Comparison of ENCODE assay signal across 13 mouse cellular contexts in the genomic region with DNA sequence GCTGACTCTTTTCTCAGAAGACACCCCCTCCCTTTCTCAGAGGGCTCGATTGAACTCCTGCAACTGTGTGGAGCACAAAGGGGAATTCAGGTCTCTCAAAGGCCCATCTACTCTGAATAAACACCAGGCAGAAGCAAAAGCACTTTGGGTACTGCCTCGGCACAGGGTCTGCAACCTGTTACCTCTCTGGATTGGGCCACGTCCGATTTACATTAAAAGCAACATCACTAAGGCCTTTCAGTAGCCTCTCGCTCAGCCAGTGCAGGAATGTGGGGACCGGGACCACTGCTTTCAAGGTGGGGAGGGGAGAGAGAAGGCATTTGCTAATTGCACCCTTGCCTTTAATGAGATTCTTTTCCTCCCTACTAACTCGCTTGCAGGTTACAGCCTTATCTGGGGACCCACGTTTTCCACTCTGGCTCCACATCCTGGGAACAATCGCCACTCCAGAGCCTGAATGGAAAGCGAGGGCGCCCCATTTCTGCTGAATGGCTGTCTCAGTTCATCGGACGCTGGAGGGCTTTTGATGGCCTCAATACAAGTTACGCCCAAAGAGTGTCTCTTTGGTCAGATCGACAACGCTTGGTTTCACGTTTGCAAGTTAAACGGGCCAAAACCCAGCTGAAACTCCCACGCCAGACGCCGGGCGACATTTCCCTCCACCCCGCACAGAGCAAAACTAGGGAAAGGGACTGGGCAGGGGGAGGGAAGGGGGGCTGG. TPM values are rescaled to one million over a fixed set of nuclear protein-coding genes. Genes with fewer than 3 reads are reported as not detected.
DNase-seq lines count a peak whose midpoint lies in the region; ATAC-seq and TF ChIP-seq lines count a peak whose summit lies in the region.
"Had no signal": no experiment of that assay in that cellular context is flagged by ENCODE, and none has a peak within 500 bp of the region (broad histone marks: within the 10 kb centered on the region; RNA-seq: fewer than 3 reads in every experiment).

No protein-coding gene starts in this region.

- WGBS in heart, postnatal 0 days, result 4% methylated on average over 23 of the region's 23 CpGs
- under 1% methylated on average over 23 of the region's 23 CpGs for WGBS in forebrain, embryonic 16.5 days
- under 1% methylated on average over 23 of the region's 23 CpGs for WGBS in midbrain, embryonic 13.5 days
- 3% methylated on average over 23 of the region's 23 CpGs for WGBS in liver, embryonic 11.5 days

- peaks cover 95% of the 10 kb centered on the region for H3K27me3 ChIP-seq in heart, postnatal 0 days (ENCODE audit: control insufficient read depth, insufficient read depth, low read length)
- peaks cover 68% of the 10 kb centered on the region for H3K27me3 ChIP-seq in forebrain, embryonic 16.5 days (replicated peaks; ENCODE audit: control insufficient read depth, insufficient read depth, low read length)
- peaks cover 99% of the 10 kb centered on the region for H3K27me3 ChIP-seq in midbrain, embryonic 13.5 days
- peaks cover 95% of the 10 kb centered on the region for H3K27me3 ChIP-seq in liver, embryonic 11.5 days (replicated peaks; ENCODE audit: control insufficient read depth, insufficient read depth, low read length)

- H3K36me3 ChIP-seq in heart, postnatal 0 days (replicated peaks; ENCODE audit: control insufficient read depth, insufficient read depth, low read length), result no peaks in the 10 kb centered on the region
- H3K36me3 ChIP-seq in forebrain, embryonic 16.5 days (ENCODE audit: control insufficient read depth, insufficient read depth), result no peaks in the 10 kb centered on the region
- no peaks in the 10 kb centered on the region for H3K36me3 ChIP-seq in midbrain, embryonic 13.5 days
- H3K36me3 ChIP-seq in liver, embryonic 11.5 days (ENCODE audit: control insufficient read depth, insufficient read depth, low read length), result no peaks in the 10 kb centered on the region

- no peak for ATAC-seq in heart, postnatal 0 days (ENCODE audit: insufficient read depth, low read depth)
- no peak for ATAC-seq in forebrain, embryonic 16.5 days
- no peak for ATAC-seq in midbrain, embryonic 13.5 days
- no peak for ATAC-seq in liver, embryonic 11.5 days (replicated peaks; ENCODE audit: low FRiP score)
- ATAC-seq: CD4-positive, CD25-positive, alpha-beta regulatory T cell, adult 4 months; intestine, postnatal 0 days had no signal

- TF ChIP-seq CTCF in heart, postnatal 0 days (IDR thresholded peaks at IDR 0.05; ENCODE audit: low read depth), result no peak
- no peak for TF ChIP-seq CTCF in brain, embryonic 14.5 days (IDR thresholded peaks at IDR 0.05; ENCODE audit: borderline replicate concordance, extremely low read depth, insufficient read depth, insufficient read length)

- intact Hi-C loops in heart, postnatal 14 days (cut with DNase I), result no loop called here

- peaks cover 5% of the 10 kb centered on the region; the same call in 1 of the 2 replicates for H3K4me1 ChIP-seq in heart, postnatal 0 days (ENCODE audit: control insufficient read depth, insufficient read depth)
- H3K4me1 ChIP-seq in forebrain, embryonic 16.5 days (replicated peaks; ENCODE audit: control insufficient read depth, insufficient read depth, low read length), result peaks cover 37% of the 10 kb centered on the region
- H3K4me1 ChIP-seq in midbrain, embryonic 13.5 days (replicated peaks), result peaks cover 55% of the 10 kb centered on the region
- H3K4me1 ChIP-seq in liver, embryonic 11.5 days (replicated peaks; ENCODE audit: control insufficient read depth, insufficient read depth, low read length), result peaks cover 3% of the 10 kb centered on the region; the same call in 1 of the 2 replicates

- no peak for TF ChIP-seq EP300 in heart, postnatal 0 days (IDR thresholded peaks at IDR 0.05; ENCODE audit: low read depth)

- TF ChIP-seq POLR2A in brain, embryonic 14.5 days (IDR thresholded peaks at IDR 0.05; ENCODE audit: borderline replicate concordance, extremely low read depth, insufficient read depth, insufficient read length, poor library complexity, severe bottlenecking), result no peak

- no peak overlapping the region for H3K27ac ChIP-seq in heart, postnatal 0 days (ENCODE audit: low read depth)
- no peak overlapping the region for H3K27ac ChIP-seq in forebrain, embryonic 16.5 days (ENCODE audit: low read length)
- no peak overlapping the region for H3K27ac ChIP-seq in midbrain, embryonic 13.5 days
- no peak overlapping the region for H3K27ac ChIP-seq in liver, embryonic 11.5 days (ENCODE audit: low read depth, low read length)

- peak overlapping the region; percentile 7; the same call in 1 of the 2 replicates for H3K4me3 ChIP-seq in heart, postnatal 0 days (ENCODE audit: low read depth, low read length)
- peak overlapping the region; percentile 8; the same call in 1 of the 2 replicates for H3K4me3 ChIP-seq in forebrain, embryonic 16.5 days (replicated peaks; ENCODE audit: low read length)
- no peak overlapping the region for H3K4me3 ChIP-seq in midbrain, embryonic 13.5 days (replicated peaks)
- H3K4me3 ChIP-seq in liver, embryonic 11.5 days (ENCODE audit: low read depth, low read length), result no peak overlapping the region

- H3K4me2 ChIP-seq in heart, postnatal 0 days (ENCODE audit: low read depth, low read length), result no peak overlapping the region
- H3K4me2 ChIP-seq in forebrain, embryonic 16.5 days (ENCODE audit: low read length), result peak overlapping the region; percentile 33; the same call in 1 of the 2 replicates
- peak overlapping the region; percentile 26 for H3K4me2 ChIP-seq in midbrain, embryonic 13.5 days (replicated peaks)
- H3K4me2 ChIP-seq in liver, embryonic 11.5 days, result no peak overlapping the region

- no peak for DNase-seq in heart, postnatal 0 days (ENCODE audit: low spot score)
- no peak for DNase-seq in heart, postnatal 14 days
- DNase-seq in brain, embryonic 14.5 days (ENCODE audit: low read depth), result peak; percentile 77
- DNase-seq in spleen, adult 12 weeks (ENCODE audit: low spot score), result no peak
- no peak for DNase-seq in right cerebral cortex, postnatal 36 days (ENCODE audit: low spot score in 2 of 2)
- DNase-seq in liver, embryonic 11.5 days (ENCODE audit: low spot score), result no peak
- DNase-seq: adrenal gland, postnatal 10 days; cerebellum, adult 8-10 months had no signal

- H3K9ac ChIP-seq in heart, postnatal 0 days (replicated peaks; ENCODE audit: low read depth, low read length), result no peak overlapping the region
- H3K9ac ChIP-seq in forebrain, embryonic 16.5 days (replicated peaks; ENCODE audit: low read depth, low read length), result no peak overlapping the region
- H3K9ac ChIP-seq in midbrain, embryonic 13.5 days (replicated peaks), result no peak overlapping the region
- H3K9ac ChIP-seq in liver, embryonic 11.5 days (ENCODE audit: low read depth, low read length), result no peak overlapping the region

- H3K9me3 ChIP-seq in heart, postnatal 0 days (replicated peaks; ENCODE audit: control insufficient read depth, low read length), result no peaks in the 10 kb centered on the region
- no peaks in the 10 kb centered on the region for H3K9me3 ChIP-seq in forebrain, embryonic 16.5 days (ENCODE audit: control insufficient read depth, low read length)
- H3K9me3 ChIP-seq in midbrain, embryonic 13.5 days, result no peaks in the 10 kb centered on the region
- H3K9me3 ChIP-seq in liver, embryonic 11.5 days (ENCODE audit: control insufficient read depth, low read length), result no peaks in the 10 kb centered on the region

RNA-seq across cellular contexts. Expression of gene Gsx2, which starts 4.6 kb away (rescaled TPM):
- total RNA-seq in heart, postnatal 0 days (2014; rRNA removed; ENCODE audit: low replicate concordance), result not detected in 2 replicates
- polyA plus RNA-seq in heart, postnatal 0 days (2015; fragmentation: Nextera tagmentation; extraction: Ambion mirVana), result not detected in 2 replicates
- not detected for total RNA-seq in heart, postnatal 14 days (2021)
- polyA plus RNA-seq in brain, embryonic 14.5 days (2012; rRNA removed), result 3.7 and 6.1 TPM in 2 replicates
- polyA plus RNA-seq in forebrain, embryonic 16.5 days (2015; fragmentation: Nextera tagmentation; extraction: Ambion mirVana), result 3.3 and 6.0 TPM in 2 replicates
- 0.31 and 0.94 TPM in 2 replicates for polyA plus RNA-seq in midbrain, embryonic 13.5 days (2015; fragmentation: Nextera tagmentation; extraction: Ambion mirVana)
- polyA plus RNA-seq in liver, embryonic 11.5 days (2014; fragmentation: Nextera tagmentation; extraction: Ambion mirVana), result not detected in 2 replicates
- total RNA-seq: adrenal gland, postnatal 10 days had no signal
- polyA plus RNA-seq: CD4-positive, CD25-positive, alpha-beta regulatory T cell, adult 4 months; intestine, postnatal 0 days; lung, embryonic 16.5 days had no signal

RNA-seq across cellular contexts. Expression of gene Chic2, which starts 26.2 kb away (rescaled TPM):
- 18.4 and 28.5 TPM in 2 replicates for total RNA-seq in heart, postnatal 0 days (2014; rRNA removed; ENCODE audit: low replicate concordance)
- polyA plus RNA-seq in heart, postnatal 0 days (2015; fragmentation: Nextera tagmentation; extraction: Ambion mirVana), result 27.4 and 28.5 TPM in 2 replicates
- 10 to 100 TPM; 22.2 to 23.5 TPM for total RNA-seq in heart, postnatal 14 days (2021)
- 27.9 and 31.6 TPM in 2 replicates for polyA plus RNA-seq in brain, embryonic 14.5 days (2012; rRNA removed)
- 26.9 and 31.6 TPM in 2 replicates for polyA plus RNA-seq in forebrain, embryonic 16.5 days (2015; fragmentation: Nextera tagmentation; extraction: Ambion mirVana)
- 28.7 and 29.1 TPM in 2 replicates for polyA plus RNA-seq in midbrain, embryonic 13.5 days (2015; fragmentation: Nextera tagmentation; extraction: Ambion mirVana)
- 32.7 and 33.2 TPM in 2 replicates for polyA plus RNA-seq in liver, embryonic 11.5 days (2014; fragmentation: Nextera tagmentation; extraction: Ambion mirVana)

Comparison
In these comparisons a context has a peak if more than half of its experiments do, and no peak if none do; other contexts are left out.
1. H3K4me2 ChIP-seq: peak in forebrain, embryonic 16.5 days (single experiment) and midbrain, embryonic 13.5 days (single experiment); none in heart, postnatal 0 days (single experiment) and liver, embryonic 11.5 days (single experiment).
2. H3K4me3 ChIP-seq: peak in heart, postnatal 0 days (single experiment) and forebrain, embryonic 16.5 days (single experiment); none in midbrain, embryonic 13.5 days (single experiment) and liver, embryonic 11.5 days (single experiment).